Mouse (Mus musculus): ENCODE measurements around the gene Mras.

Gene Mras

GRCm38 (mm10) chr9:99357921-99358692 lies 79.1 kb downstream of the Mras start, which contains the start of gene Esyt3:
Esyt3 (minus strand) TSS chr9:99358557.
- DNase-seq (ENCODE audit: low read depth): no peak

- no peak for DNase-seq (ENCODE audit: low read depth)
Observed at GRCm38 (mm10) chr9:99357561-99357920, 79.6 kb downstream of the Mras start.

GRCm38 (mm10) chr9:99355971-99356370 lies 81.2 kb downstream of the Mras start:
- no peak for DNase-seq (ENCODE audit: low read depth)

DNA sequence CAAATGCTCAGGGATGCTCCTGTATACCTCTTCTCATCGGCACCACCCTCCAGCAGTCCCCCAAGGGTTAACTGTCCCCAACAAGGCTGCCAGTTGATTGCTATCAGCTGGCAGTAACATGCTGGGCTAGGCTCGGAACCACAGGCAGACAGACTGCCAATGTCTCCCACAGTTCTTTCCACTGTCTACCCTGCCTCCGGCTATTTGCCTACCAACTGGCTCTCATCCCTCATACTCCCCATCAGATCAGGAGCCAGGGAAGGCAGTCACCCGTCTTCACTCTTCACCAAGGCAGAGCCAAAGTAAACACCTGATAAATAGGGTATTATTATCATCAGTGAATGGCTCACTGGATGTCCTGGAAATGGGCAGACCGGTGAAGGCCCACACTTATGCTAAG lies 82.4 kb downstream of the Mras start:
- no peak for DNase-seq (ENCODE audit: low read depth)

DNA sequence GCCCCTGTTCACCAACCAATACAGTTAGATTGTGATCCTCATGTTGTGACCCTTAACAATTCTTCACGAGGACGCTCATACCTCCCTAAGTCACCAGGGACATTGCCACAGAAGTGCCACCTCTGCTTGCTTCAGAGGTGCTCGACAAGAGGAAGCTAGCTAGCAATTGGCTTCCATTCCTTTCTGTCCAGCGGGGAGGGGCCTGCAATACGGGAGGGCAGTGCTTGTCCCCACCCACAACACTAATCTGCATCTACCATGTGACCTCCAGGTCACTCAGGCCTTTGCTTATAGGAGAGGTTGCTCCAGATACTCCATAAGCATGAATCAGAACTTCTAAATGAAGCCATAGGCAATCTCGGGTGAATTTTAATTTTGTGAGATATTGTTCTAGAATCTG lies 83.8 kb downstream of the Mras start:
- peak; percentile 11 for DNase-seq (ENCODE audit: low read depth)

DNA sequence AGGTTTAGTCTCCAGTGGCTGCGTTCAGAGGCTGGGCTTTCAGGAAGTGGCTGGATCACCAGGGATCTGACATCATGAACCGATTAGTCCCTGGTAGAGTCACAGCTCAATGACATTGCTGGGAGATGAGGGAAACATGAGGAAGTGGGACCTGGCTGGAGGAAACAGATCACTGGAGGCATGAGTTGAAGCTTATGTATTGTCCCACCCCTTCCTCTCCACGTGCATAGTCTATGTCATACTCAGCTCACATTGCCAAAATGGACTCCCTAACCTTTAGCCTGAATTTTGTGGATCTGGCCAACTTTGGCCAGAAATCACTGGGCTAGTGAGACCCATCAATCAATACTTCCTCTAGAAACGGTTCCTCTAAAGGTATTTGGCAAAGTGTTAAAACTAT lies 84.2 kb downstream of the Mras start:
- DNase-seq (ENCODE audit: low read depth): peak; percentile 31

- DNase-seq (ENCODE audit: low read depth): no peak
Observed at GRCm38 (mm10) chr9:99345351-99345792, 91.8 kb downstream of the Mras start.

DNA sequence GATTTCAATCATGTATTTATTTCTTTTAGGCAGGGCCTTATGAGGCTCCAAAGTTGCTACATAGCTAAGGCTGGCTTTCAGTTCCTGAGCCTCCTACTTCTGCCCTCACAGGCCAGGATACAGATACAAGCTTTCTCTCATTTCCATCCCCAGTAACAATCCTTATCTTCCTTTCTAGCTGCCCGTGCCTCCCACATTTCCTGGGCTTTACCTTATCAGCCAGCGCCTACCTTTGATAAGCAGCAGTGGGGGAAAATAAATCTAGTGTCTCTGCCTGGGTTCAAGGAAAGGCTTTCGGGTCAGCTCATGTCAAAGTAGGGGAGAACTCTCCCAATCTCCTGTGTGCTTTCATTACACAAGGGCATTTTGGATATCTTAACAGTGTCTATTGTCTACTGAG lies 95.6 kb downstream of the Mras start:
- no peak for DNase-seq (ENCODE audit: low read depth)

GRCm38 (mm10) chr9:99340126-99340525 lies 97.1 kb downstream of the Mras start:
- no peak for DNase-seq (ENCODE audit: low read depth)

GRCm38 (mm10) chr9:99339182-99339581 lies 98.0 kb downstream of the Mras start:
- peak; percentile 25 for DNase-seq (ENCODE audit: low read depth)

GRCm38 (mm10) chr9:99338293-99338692 lies 98.9 kb downstream of the Mras start:
- DNase-seq (ENCODE audit: low read depth): no peak

- DNase-seq (ENCODE audit: low read depth): no peak
Observed at GRCm38 (mm10) chr9:99336538-99336937, 100.6 kb downstream of the Mras start.

Measured in 416B (cell line).